Mouse (Mus musculus): Measurements from ENCODE around the gene Tdrd5. TPM values are rescaled to one million over a fixed set of nuclear protein-coding genes. Genes with fewer than 3 reads are reported as not detected.
A peak's percentile ranks its signal among the peaks of the same experiment; 100 is the strongest.

The Tdrd5 gene
- polyA plus RNA-seq, 1 experiment from 2014 or later = 0.18 TPM

GRCm38 (mm10) chr1:156218573-156218972 is 84.9 kb downstream of the Tdrd5 start:
- H3K9ac ChIP-seq (replicated peaks) = no peak overlapping the region
- no peak for ATAC-seq (ENCODE audit: low FRiP score, low read depth)
- H3K4me3 ChIP-seq = no peak overlapping the region
- WGBS = 88% methylated on average over 2 of the region's 2 CpGs
- no peaks in the 10 kb centered on the region for H3K36me3 ChIP-seq
- peaks cover 6% of the 10 kb centered on the region; the same call in 1 of the 2 replicates for H3K27me3 ChIP-seq
- no peaks in the 10 kb centered on the region for H3K9me3 ChIP-seq
- H3K27ac ChIP-seq (replicated peaks) = no peak overlapping the region
- H3K4me1 ChIP-seq = peaks cover 21% of the 10 kb centered on the region; the same call in 1 of the 2 replicates
- H3K4me2 ChIP-seq (replicated peaks) = no peak overlapping the region

- H3K27me3 ChIP-seq = peaks cover 6% of the 10 kb centered on the region; the same call in 1 of the 2 replicates
- H3K4me3 ChIP-seq = no peak overlapping the region
- no peak overlapping the region for H3K4me2 ChIP-seq (replicated peaks)
- no peak for ATAC-seq (ENCODE audit: low FRiP score, low read depth)
- H3K4me1 ChIP-seq = peaks cover 16% of the 10 kb centered on the region; the same call in 1 of the 2 replicates
- H3K36me3 ChIP-seq = no peaks in the 10 kb centered on the region
- H3K9me3 ChIP-seq = no peaks in the 10 kb centered on the region
- no peak overlapping the region for H3K9ac ChIP-seq (replicated peaks)
- WGBS = 84% methylated on average over 8 of the region's 8 CpGs
- H3K27ac ChIP-seq (replicated peaks) = no peak overlapping the region
Measured at GRCm38 (mm10) chr1:156217941-156218340, 85.5 kb downstream of the Tdrd5 start.

GRCm38 (mm10) chr1:156217393-156217792 is 86.1 kb downstream of the Tdrd5 start:
- Histone ChIP-seq H3K4me1 (peaks cover 14% of the 10 kb centered on the region; the same call in 1 of the 2 replicates), H3K36me3 (no peaks in the 10 kb centered on the region), H3K4me3 (no peak overlapping the region), H3K27ac (replicated peaks) (no peak overlapping the region), H3K9ac (replicated peaks) (0 out of 2 replicates have a peak overlapping the region, but pooled peaks have one; percentile 6), H3K27me3 (peaks cover 6% of the 10 kb centered on the region; the same call in 1 of the 2 replicates), H3K9me3 (no peaks in the 10 kb centered on the region), H3K4me2 (replicated peaks) (no peak overlapping the region)
- no peak for ATAC-seq (ENCODE audit: low FRiP score, low read depth)
- 73% methylated on average over 3 of the region's 3 CpGs for WGBS

GRCm38 (mm10) chr1:156216249-156216648 is 87.2 kb downstream of the Tdrd5 start:
- no peaks in the 10 kb centered on the region for H3K9me3 ChIP-seq
- H3K4me3 ChIP-seq = no peak overlapping the region
- no peak overlapping the region for H3K4me2 ChIP-seq (replicated peaks)
- peaks cover 6% of the 10 kb centered on the region; the same call in 1 of the 2 replicates for H3K27me3 ChIP-seq
- H3K36me3 ChIP-seq = no peaks in the 10 kb centered on the region
- ATAC-seq (ENCODE audit: low FRiP score, low read depth) = no peak
- no peak overlapping the region for H3K9ac ChIP-seq (replicated peaks)
- no peak overlapping the region for H3K27ac ChIP-seq (replicated peaks)
- peaks cover 9% of the 10 kb centered on the region; the same call in 1 of the 2 replicates for H3K4me1 ChIP-seq
- WGBS = 72% methylated on average over 4 of the region's 4 CpGs

- Histone ChIP-seq H3K4me2 (replicated peaks) (no peak overlapping the region), H3K36me3 (no peaks in the 10 kb centered on the region), H3K4me3 (no peak overlapping the region), H3K9me3 (no peaks in the 10 kb centered on the region), H3K27ac (replicated peaks) (no peak overlapping the region), H3K9ac (replicated peaks) (no peak overlapping the region), H3K4me1 (peaks cover 9% of the 10 kb centered on the region; the same call in 1 of the 2 replicates), H3K27me3 (peaks cover 6% of the 10 kb centered on the region; the same call in 1 of the 2 replicates)
- no peak for ATAC-seq (ENCODE audit: low FRiP score, low read depth)
- 87% methylated on average over 8 of the region's 8 CpGs for WGBS
Measured at GRCm38 (mm10) chr1:156214651-156215050, 88.8 kb downstream of the Tdrd5 start.

GRCm38 (mm10) chr1:156212923-156213322 is 90.5 kb downstream of the Tdrd5 start:
- ATAC-seq (ENCODE audit: low FRiP score, low read depth) = no peak
- Histone ChIP-seq H3K4me1 (peaks cover 9% of the 10 kb centered on the region; the same call in 1 of the 2 replicates), H3K4me2 (replicated peaks) (no peak overlapping the region), H3K27ac (replicated peaks) (no peak overlapping the region), H3K9me3 (no peaks in the 10 kb centered on the region), H3K27me3 (0 out of 2 replicates have a peak, but pooled peaks cover 6% of the 10 kb centered on the region), H3K4me3 (no peak overlapping the region), H3K36me3 (no peaks in the 10 kb centered on the region), H3K9ac (replicated peaks) (no peak overlapping the region)
- 93% methylated on average over 5 of the region's 5 CpGs for WGBS

GRCm38 (mm10) chr1:156211809-156212317 is 91.6 kb downstream of the Tdrd5 start:
- Histone ChIP-seq H3K9ac (replicated peaks) (no peak overlapping the region), H3K27me3 (peaks cover 12% of the 10 kb centered on the region), H3K4me2 (replicated peaks) (no peak overlapping the region), H3K4me1 (peaks cover 9% of the 10 kb centered on the region; the same call in 1 of the 2 replicates), H3K9me3 (no peaks in the 10 kb centered on the region), H3K27ac (replicated peaks) (no peak overlapping the region), H3K4me3 (no peak overlapping the region), H3K36me3 (no peaks in the 10 kb centered on the region)
- peak; percentile 63 for ATAC-seq (ENCODE audit: low FRiP score, low read depth)
- WGBS = 34% methylated on average over 6 of the region's 6 CpGs

Other genes starting within 250 kb of the Tdrd5 start
- gene Fam163a, start 98.6 kb downstream of the Tdrd5 start, polyA plus RNA-seq (2016; fragmentation: Nextera tagmentation; extraction: Ambion mirVana) = 14.5 and 14.9 TPM in 2 replicates
- gene Nphs2, start 7.1 kb upstream of the Tdrd5 start, polyA plus RNA-seq (2016; fragmentation: Nextera tagmentation; extraction: Ambion mirVana) = 0.18 and 0.40 TPM in 2 replicates
- gene Gm2000, start 62.4 kb upstream of the Tdrd5 start, polyA plus RNA-seq (2016; fragmentation: Nextera tagmentation; extraction: Ambion mirVana) = 683 and 713 TPM in 2 replicates
- 0.31 TPM in 1 of 2 replicates, not detected in the other for gene Axdnd1, start 117.5 kb upstream of the Tdrd5 start, polyA plus RNA-seq (2016; fragmentation: Nextera tagmentation; extraction: Ambion mirVana)
- gene Soat1, start 170.7 kb upstream of the Tdrd5 start, polyA plus RNA-seq (2016; fragmentation: Nextera tagmentation; extraction: Ambion mirVana) = 19.3 and 20.2 TPM in 2 replicates
- 0.60 and 0.89 TPM in 2 replicates for gene Gm10031, start 220.3 kb upstream of the Tdrd5 start, polyA plus RNA-seq (2016; fragmentation: Nextera tagmentation; extraction: Ambion mirVana)

Data from midbrain, embryonic 12.5 days (tissue).